ENCODE assay signal across 8 mouse cellular contexts in the genomic region with DNA sequence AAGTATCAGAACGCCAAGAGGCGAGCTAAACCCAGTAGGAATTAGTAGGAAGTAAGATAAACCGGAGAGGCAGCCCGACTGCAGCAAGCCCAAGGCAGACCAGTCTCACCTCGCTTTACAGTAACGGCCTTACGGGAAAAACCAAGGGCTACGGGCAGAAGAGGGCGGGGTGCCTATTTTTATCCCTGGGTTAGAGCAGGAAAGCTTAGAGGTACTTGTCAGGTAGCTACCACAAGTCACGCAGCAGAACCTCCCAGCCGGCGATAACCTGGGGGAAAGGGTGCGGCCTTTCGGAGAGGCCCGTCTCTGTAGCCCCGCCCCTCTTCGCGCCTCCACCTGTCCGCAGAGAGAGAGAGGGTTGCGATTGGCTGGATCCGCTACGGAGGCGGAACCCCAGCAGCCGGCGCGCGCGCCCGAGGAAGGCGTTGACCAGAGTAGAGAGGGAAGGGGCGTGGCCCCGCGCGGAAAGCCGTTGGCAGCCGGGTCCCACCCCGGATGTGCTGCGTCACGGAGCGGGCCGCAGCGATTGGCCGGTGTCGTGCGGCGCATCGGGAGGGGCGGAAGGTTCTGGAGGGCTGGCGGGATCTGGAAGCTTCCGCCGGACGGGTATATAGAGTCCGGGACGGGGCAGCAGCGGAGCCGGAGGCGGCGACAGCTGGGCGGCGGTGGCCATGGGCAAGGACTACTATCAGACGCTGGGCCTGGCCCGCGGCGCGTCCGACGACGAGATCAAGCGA. TPM values are rescaled to one million over a fixed set of nuclear protein-coding genes. Genes with fewer than 3 reads are reported as not detected.
A peak's percentile ranks its signal among the peaks of the same experiment; 100 is the strongest.
DNase-seq lines count a peak whose midpoint lies in the region; ATAC-seq and TF ChIP-seq lines count a peak whose summit lies in the region.

Tecr (minus strand) TSS at position 311 of the 737 bp plus-strand sequence.
Dnajb1 (plus strand) TSS at position 533 of the 737 bp plus-strand sequence.

- DNase-seq in MEL (ENCODE audit: low read depth, low spot score), result peak; percentile 99
- peak; percentile 100 for DNase-seq in cerebellum, adult 2 months
- peak; percentile 99 for DNase-seq in forebrain, postnatal 0 days
- DNase-seq in heart, postnatal 4 days, result peak; percentile 100
- peak; percentile 99 for DNase-seq in layer of hippocampus, adult 8-10 months (ENCODE audit: low spot score in 2 of 2)
- DNase-seq in ovary, adult 18-20 months (ENCODE audit: low spot score), result peak; percentile 99
- peak; percentile 100 for DNase-seq in thymus, postnatal 0 days (ENCODE audit: low spot score)

- peaks cover 13 to 14% of the 10 kb centered on the region in 2 experiments for H3K36me3 ChIP-seq in MEL (ENCODE audit: control insufficient read depth in 1 of 2, insufficient read depth in 2 of 2, low read length in 2 of 2)
- peaks cover 32% of the 10 kb centered on the region for H3K36me3 ChIP-seq in forebrain, postnatal 0 days (ENCODE audit: insufficient read depth)
- peaks cover 31% of the 10 kb centered on the region for H3K36me3 ChIP-seq in lung, embryonic 15.5 days

- TF ChIP-seq CTCF in MEL (IDR thresholded peaks at IDR 0.05 in 2 of 3, conservative IDR thresholded peaks at IDR 0.05 in 1 of 3; ENCODE audit: control insufficient read depth in 1 of 3, insufficient read depth in 1 of 3, low read depth in 2 of 3, low read length in 3 of 3, poor library complexity in 1 of 3, severe bottlenecking in 1 of 3), result no peak
- no peak for TF ChIP-seq CTCF in cerebellum, adult 2 months (IDR thresholded peaks at IDR 0.05; ENCODE audit: borderline replicate concordance, insufficient read depth, low read depth, low read length)
- TF ChIP-seq CTCF in forebrain, postnatal 0 days (IDR thresholded peaks at IDR 0.05; ENCODE audit: low read depth), result no peak

- peak within 1 kb of the TSS; percentile 92 for H3K9ac ChIP-seq in MEL (ENCODE audit: control insufficient read depth, low read depth, low read length, poor library complexity, severe bottlenecking)
- peak within 1 kb of the TSS; percentile 68 for H3K9ac ChIP-seq in forebrain, postnatal 0 days
- H3K9ac ChIP-seq in lung, embryonic 15.5 days, result peak within 1 kb of the TSS; percentile 94

- peak; percentile 96 to 97 for TF ChIP-seq POLR2A in MEL (IDR thresholded peaks at IDR 0.05; ENCODE audit: control insufficient read depth in 1 of 2, insufficient read depth in 1 of 2, low read depth in 1 of 2, low read length in 2 of 2, poor library complexity in 1 of 2)
- peak; percentile 67 for TF ChIP-seq POLR2A in cerebellum, adult 2 months (IDR thresholded peaks at IDR 0.05; ENCODE audit: borderline replicate concordance, insufficient read depth, low read length)

- peak in 1 of 2 experiments; percentile 58; a peak in 1 of 4 replicates for TF ChIP-seq EP300 in MEL (IDR thresholded peaks at IDR 0.05; ENCODE audit: low read depth in 1 of 2, low read length in 2 of 2)

- H3K4me2 ChIP-seq in forebrain, postnatal 0 days (ENCODE audit: low read depth), result peak within 1 kb of the TSS; percentile 63
- peak within 1 kb of the TSS; percentile 57 for H3K4me2 ChIP-seq in lung, embryonic 15.5 days

- peak within 1 kb of the TSS; percentile 93 to 98 for H3K4me3 ChIP-seq in MEL (ENCODE audit: control insufficient read depth in 1 of 2, insufficient read depth in 1 of 2, low read depth in 2 of 2, low read length in 2 of 2)
- peak within 1 kb of the TSS; percentile 85 for H3K4me3 ChIP-seq in cerebellum, adult 2 months (replicated peaks; ENCODE audit: insufficient read depth, low read depth, low read length)
- peak within 1 kb of the TSS; percentile 83 for H3K4me3 ChIP-seq in forebrain, postnatal 0 days (ENCODE audit: low read depth, low read length)
- peak within 1 kb of the TSS; percentile 89 for H3K4me3 ChIP-seq in lung, embryonic 15.5 days

- peaks cover 7 to 18% of the 10 kb centered on the region in 2 experiments for H3K4me1 ChIP-seq in MEL (ENCODE audit: control insufficient read depth in 1 of 2, insufficient read depth in 2 of 2, low read length in 2 of 2)
- H3K4me1 ChIP-seq in cerebellum, adult 2 months (ENCODE audit: control insufficient read depth, insufficient read depth, low read length), result peaks cover 7% of the 10 kb centered on the region
- H3K4me1 ChIP-seq in forebrain, postnatal 0 days (ENCODE audit: insufficient read depth), result peaks cover 7% of the 10 kb centered on the region
- peaks cover 16% of the 10 kb centered on the region for H3K4me1 ChIP-seq in lung, embryonic 15.5 days

- no peaks in the 10 kb centered on the region for H3K9me3 ChIP-seq in MEL (replicated peaks; ENCODE audit: insufficient read depth, low read length)
- H3K9me3 ChIP-seq in forebrain, postnatal 0 days (ENCODE audit: low read length), result no peaks in the 10 kb centered on the region
- H3K9me3 ChIP-seq in lung, embryonic 15.5 days, result no peaks in the 10 kb centered on the region

- peak; percentile 98 for ATAC-seq in forebrain, postnatal 0 days
- ATAC-seq in lung, embryonic 15.5 days (ENCODE audit: borderline replicate concordance, extremely low read depth, low FRiP score, low TSS enrichment), result peak; percentile 98

- peaks cover 37% of the 10 kb centered on the region for H3K79me2 ChIP-seq in MEL (ENCODE audit: control insufficient read depth, insufficient read depth, low read length, poor library complexity)

- no peaks in the 10 kb centered on the region for H3K27me3 ChIP-seq in MEL (ENCODE audit: control insufficient read depth in 1 of 2, insufficient read depth in 2 of 2, low read length in 2 of 2)
- H3K27me3 ChIP-seq in cerebellum, adult 2 months (ENCODE audit: control insufficient read depth, insufficient read depth, low read length), result no peaks in the 10 kb centered on the region
- no peaks in the 10 kb centered on the region for H3K27me3 ChIP-seq in forebrain, postnatal 0 days (ENCODE audit: insufficient read depth, low read length)
- no peaks in the 10 kb centered on the region for H3K27me3 ChIP-seq in lung, embryonic 15.5 days

- no peak for TF ChIP-seq RAD21 in MEL (IDR thresholded peaks at IDR 0.05; ENCODE audit: low read depth, low read length)

- H3K27ac ChIP-seq in MEL (ENCODE audit: control insufficient read depth, low read depth, low read length), result peak within 1 kb of the TSS; percentile 94
- H3K27ac ChIP-seq in cerebellum, adult 2 months (ENCODE audit: insufficient read depth, low read length), result peak within 1 kb of the TSS; percentile 85
- H3K27ac ChIP-seq in forebrain, postnatal 0 days (ENCODE audit: low read depth, low read length), result peak within 1 kb of the TSS; percentile 97
- H3K27ac ChIP-seq in lung, embryonic 15.5 days, result peak within 1 kb of the TSS; percentile 99

- under 1% methylated on average over 69 of the region's 69 CpGs for WGBS in cerebellum, adult 2 months
- 2% methylated on average over 69 of the region's 69 CpGs for WGBS in forebrain, postnatal 0 days
- under 1% methylated on average over 69 of the region's 69 CpGs for WGBS in lung, embryonic 15.5 days

TF ChIP-seq in MEL, 35 proteins besides CTCF, POLR2A, EP300 and RAD21 (continues in another document):
- TF ChIP-seq RCOR1 (IDR thresholded peaks at IDR 0.05; ENCODE audit: low read depth, low read length) (0 out of 2 replicates have a peak, but pooled peaks have one; percentile 24), USF2 (IDR thresholded peaks at IDR 0.05; ENCODE audit: borderline replicate concordance in 1 of 2, insufficient read depth in 1 of 2, low read depth in 1 of 2, low read length in 2 of 2) (no peak), MAZ (IDR thresholded peaks at IDR 0.05; ENCODE audit: low read depth, low read length) (peak; percentile 64; the same call in 1 of the 2 replicates), CHD1 (IDR thresholded peaks at IDR 0.05; ENCODE audit: low read depth, low read length) (no peak), ZNF384 (IDR thresholded peaks at IDR 0.05; ENCODE audit: low read depth, low read length) (no peak), NRF1 (IDR thresholded peaks at IDR 0.05; ENCODE audit: insufficient read depth, low read depth, low read length, poor library complexity, severe bottlenecking) (peak; percentile 60; the same call in 1 of the 2 replicates), ZMIZ1 (IDR thresholded peaks at IDR 0.05; ENCODE audit: low read depth, low read length) (peak; percentile 97), SIN3A (IDR thresholded peaks at IDR 0.05; ENCODE audit: low read length) (peak; percentile 40), SMC3 (IDR thresholded peaks at IDR 0.05; ENCODE audit: low read depth, low read length) (no peak), USF1 (IDR thresholded peaks at IDR 0.05; ENCODE audit: low read depth, low read length) (0 out of 2 replicates have a peak, but pooled peaks have one; percentile 14), TBP (IDR thresholded peaks at IDR 0.05; ENCODE audit: low read depth, low read length) (peak; percentile 69), NELFE (IDR thresholded peaks at IDR 0.05; ENCODE audit: low read depth, low read length) (peak; percentile 95), JUND (IDR thresholded peaks at IDR 0.05; ENCODE audit: low read depth, low read length) (no peak), MYB (IDR thresholded peaks at IDR 0.05; ENCODE audit: low read depth, low read length) (peak; percentile 83)

RNA-seq across cellular contexts. Expression of gene Tecr, which starts in this region (rescaled TPM):
- 74.2 and 78.0 TPM in 2 replicates for total RNA-seq in MEL (2012; rRNA removed)
- 100 to 1,000 TPM in 1 of 2 experiments, not detected in 1; 229 TPM for polyA plus RNA-seq in MEL (2012; ENCODE audit: insufficient read depth in 1 of 2, insufficient read length in 2 of 2, low read depth in 1 of 2, low replicate concordance in 2 of 2, missing spikeins in 1 of 2)
- 1,238 and 1,304 TPM in 2 replicates for polyA plus RNA-seq in cerebellum, adult 2 months (2012; rRNA removed)
- 762 and 857 TPM in 2 replicates for total RNA-seq in forebrain, postnatal 0 days (2014; rRNA removed)
- 1,089 and 1,117 TPM in 2 replicates for polyA plus RNA-seq in forebrain, postnatal 0 days (2015; fragmentation: Nextera tagmentation; extraction: Ambion mirVana)
- 100 to 1,000 TPM; 162 to 169 TPM for total RNA-seq in heart, postnatal 4 days (2021)
- total RNA-seq in layer of hippocampus, adult 8-10 months (2022), result 100 to 1,000 TPM; 568 to 585 (median 584) TPM
- polyA plus RNA-seq in lung, embryonic 15.5 days (2015; fragmentation: Nextera tagmentation; extraction: Ambion mirVana), result 533 and 536 TPM in 2 replicates
- polyA plus RNA-seq in thymus, postnatal 0 days (2015; fragmentation: Nextera tagmentation; extraction: Ambion mirVana), result 315 and 341 TPM in 2 replicates

RNA-seq across cellular contexts. Expression of gene Dnajb1, which starts in this region (rescaled TPM):
- total RNA-seq in MEL (2012; rRNA removed), result 38.2 and 43.2 TPM in 2 replicates
- 10 to 100 TPM in 1 of 2 experiments, not detected in 1; 56.6 TPM for polyA plus RNA-seq in MEL (2012; ENCODE audit: insufficient read depth in 1 of 2, insufficient read length in 2 of 2, low read depth in 1 of 2, low replicate concordance in 2 of 2, missing spikeins in 1 of 2)
- 29.9 and 33.0 TPM in 2 replicates for polyA plus RNA-seq in cerebellum, adult 2 months (2012; rRNA removed)
- total RNA-seq in forebrain, postnatal 0 days (2014; rRNA removed), result 41.2 and 46.6 TPM in 2 replicates
- polyA plus RNA-seq in forebrain, postnatal 0 days (2015; fragmentation: Nextera tagmentation; extraction: Ambion mirVana), result 40.7 and 65.1 TPM in 2 replicates
- 10 to 100 TPM; 21.3 to 22.8 TPM for total RNA-seq in heart, postnatal 4 days (2021)
- 10 to 100 TPM; 30.9 to 52.4 (median 41.9) TPM for total RNA-seq in layer of hippocampus, adult 8-10 months (2022)
- polyA plus RNA-seq in lung, embryonic 15.5 days (2015; fragmentation: Nextera tagmentation; extraction: Ambion mirVana), result 63.8 and 67.4 TPM in 2 replicates
- polyA plus RNA-seq in thymus, postnatal 0 days (2015; fragmentation: Nextera tagmentation; extraction: Ambion mirVana), result 71.2 and 92.9 TPM in 2 replicates

Comparison
In these comparisons a context has a peak if more than half of its experiments do, and no peak if none do; other contexts are left out.
1. Peak in every context shown above with its lines: DNase-seq, ATAC-seq, H3K4me3 ChIP-seq and H3K27ac ChIP-seq.